Mouse (Mus musculus) cerebellum, adult 2 months (tissue): ENCODE results near the gene Ccdc32. TPM values are rescaled to one million over a fixed set of nuclear protein-coding genes. Genes with fewer than 3 reads are reported as not detected.
"Not testable (repeated sequence)": the region's sequence is repeated elsewhere in the genome, so short reads cannot be mapped to it uniquely, and the experiment has no call there.

Experiments used
- DNase-seq, 2 experiments: peaks; one replicate each; pipeline ENCODE4 v3.0.0; 2021
- H3K27ac ChIP-seq: fragments of 200-500 bp; 2 replicates; pipeline ENCODE4 v1.5.1; 2012; ENCODE audit warnings: low read length, control low read depth, inconsistent platforms; ENCODE audit not compliant: insufficient read depth
- H3K27me3 ChIP-seq: fragments of 200-500 bp; 2 replicates; pipeline ENCODE4 v1.6.1; 2012; ENCODE audit warnings: inconsistent platforms, mild to moderate bottlenecking, low read length, moderate library complexity; ENCODE audit not compliant: control insufficient read depth, insufficient read depth
- H3K4me1 ChIP-seq: fragments of 200-500 bp; 2 replicates; pipeline ENCODE4 v1.6.1; 2011; ENCODE audit warnings: low read length; ENCODE audit not compliant: control insufficient read depth, insufficient read depth
- H3K4me3 ChIP-seq: fragments of 200-500 bp; replicated peaks from 2 replicates; pipeline ENCODE3; 2011; ENCODE audit warnings: mild to moderate bottlenecking, low read depth, low read length, control low read depth; ENCODE audit not compliant: insufficient read depth
- CTCF ChIP-seq: fragments of 200-500 bp; IDR thresholded peaks from 2 replicates; pipeline ENCODE4 v1.5.1; 2011; ENCODE audit warnings: low read depth, mild to moderate bottlenecking, control low read depth, low read length, moderate library complexity, borderline replicate concordance; ENCODE audit not compliant: insufficient read depth
- POLR2A ChIP-seq: fragments of 200-500 bp; IDR thresholded peaks from 2 replicates; pipeline ENCODE4 v1.6.1; 2011; ENCODE audit warnings: low read length, control low read depth, borderline replicate concordance; ENCODE audit not compliant: insufficient read depth
- WGBS: fragments of 180-500 bp; shearing (Covaris S2); methylation state at CpG from one replicate; pipeline ENCODE4 v1.1.7; 2018; 5-methylcytosine and 5-hydroxymethylcytosine counted together
- polyA plus RNA-seq: library from polyadenylated mRNA; depleted of rRNA; stranded (reverse); fragments of >200 nt; gene quantifications from 2 replicates; pipeline ENCODE4 v1.2.3, GENCODE M21; 2012

The Ccdc32 gene
- polyA plus RNA-seq, 1 experiment, result 34.3 TPM

DNA sequence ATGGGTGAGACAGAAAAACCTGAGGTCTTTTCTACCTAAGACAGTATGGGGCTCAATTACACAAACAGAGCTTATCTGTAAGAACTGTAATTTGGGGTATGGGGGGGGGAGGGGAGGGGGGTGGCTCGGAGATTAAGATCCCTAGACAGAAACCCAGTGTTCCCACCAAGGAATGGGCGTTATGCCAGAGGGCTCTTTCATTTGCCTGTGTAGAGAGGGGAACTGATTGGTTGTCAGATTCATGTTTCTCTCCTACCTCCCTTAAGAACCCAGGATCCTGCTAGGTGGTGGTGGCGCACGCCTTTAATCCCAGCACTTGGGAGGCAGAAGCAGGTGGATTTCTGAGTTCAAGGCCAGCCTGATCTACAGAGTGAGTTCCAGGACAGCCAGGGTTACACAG is 9.7 kb downstream of the Ccdc32 start:
- WGBS, result 45% methylated on average over 4 of the region's 4 CpGs
- Histone ChIP-seq H3K27me3 (no peaks in the 10 kb centered on the region), H3K27ac (no peak overlapping the region), H3K4me3 (no peak overlapping the region), H3K4me1 (peaks cover 11% of the 10 kb centered on the region)
- DNase-seq, result no peak
- TF ChIP-seq POLR2A, result no peak
- no peak for TF ChIP-seq CTCF

DNA sequence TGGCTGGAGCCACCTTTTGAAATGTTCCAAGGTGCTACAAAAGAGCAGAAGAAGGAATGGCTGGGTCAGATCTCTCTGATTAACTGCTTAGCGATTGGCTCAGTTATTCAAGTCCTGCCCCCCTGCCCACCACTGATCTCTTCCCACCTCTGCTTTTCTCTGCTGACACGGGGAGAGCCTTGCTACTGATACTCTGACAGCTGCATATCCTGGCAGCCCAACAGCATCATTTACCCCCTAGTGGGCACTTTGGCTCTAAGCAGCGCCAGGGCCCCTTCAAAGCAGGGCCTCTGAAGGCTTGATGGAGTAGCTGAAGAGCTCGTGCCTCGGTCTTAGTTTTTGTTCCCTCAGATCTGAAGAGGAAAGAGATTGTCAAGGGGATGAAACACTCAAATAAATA is 10.1 kb downstream of the Ccdc32 start:
- Histone ChIP-seq H3K4me3 (no peak overlapping the region), H3K27me3 (no peaks in the 10 kb centered on the region), H3K4me1 (peaks cover 11% of the 10 kb centered on the region), H3K27ac (no peak overlapping the region)
- no peak for TF ChIP-seq POLR2A
- no peak for DNase-seq
- 22% methylated on average over 5 of the region's 5 CpGs for WGBS

DNA sequence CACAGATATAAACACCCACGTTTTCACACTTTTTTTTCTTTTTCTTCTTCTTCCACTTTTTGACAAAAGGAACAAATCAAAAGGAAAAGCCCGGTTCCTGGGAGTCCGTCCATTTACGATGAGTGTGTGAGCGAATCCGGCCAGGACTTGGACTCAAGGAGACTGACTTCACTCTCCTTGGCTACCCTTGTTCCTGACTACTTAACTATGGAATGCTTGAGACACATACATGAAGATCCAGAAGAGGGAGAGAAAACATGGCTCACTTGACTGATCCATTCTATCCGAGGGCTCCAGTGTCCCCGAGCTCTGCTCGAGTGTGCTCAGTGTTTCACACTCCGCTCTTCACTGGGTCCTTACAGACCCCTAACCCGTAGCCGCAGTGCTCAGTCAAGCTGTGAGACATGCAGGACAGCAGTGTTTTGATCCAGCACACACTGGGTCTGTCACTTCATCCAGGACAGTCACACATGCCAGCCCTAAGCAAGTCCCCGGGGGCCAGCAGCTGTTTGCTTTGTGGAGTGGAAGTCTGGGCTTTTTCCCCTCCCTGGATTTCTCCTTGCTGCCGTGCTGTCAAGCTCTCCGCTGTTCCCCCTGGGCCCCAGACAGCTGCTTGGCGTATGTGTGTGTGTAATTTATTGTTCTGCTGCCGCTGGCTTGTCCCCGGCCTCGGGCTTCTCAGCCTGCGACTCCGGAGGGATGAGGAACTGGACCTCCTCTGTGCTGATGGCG is 10.6 kb downstream of the Ccdc32 start:
- Histone ChIP-seq H3K4me1 (peaks cover 11% of the 10 kb centered on the region), H3K27ac (no peak overlapping the region), H3K27me3 (no peaks in the 10 kb centered on the region), H3K4me3 (no peak overlapping the region)
- 56% methylated on average over 22 of the region's 22 CpGs for WGBS
- no peak for DNase-seq
- TF ChIP-seq POLR2A (no peak), CTCF (no peak)

DNA sequence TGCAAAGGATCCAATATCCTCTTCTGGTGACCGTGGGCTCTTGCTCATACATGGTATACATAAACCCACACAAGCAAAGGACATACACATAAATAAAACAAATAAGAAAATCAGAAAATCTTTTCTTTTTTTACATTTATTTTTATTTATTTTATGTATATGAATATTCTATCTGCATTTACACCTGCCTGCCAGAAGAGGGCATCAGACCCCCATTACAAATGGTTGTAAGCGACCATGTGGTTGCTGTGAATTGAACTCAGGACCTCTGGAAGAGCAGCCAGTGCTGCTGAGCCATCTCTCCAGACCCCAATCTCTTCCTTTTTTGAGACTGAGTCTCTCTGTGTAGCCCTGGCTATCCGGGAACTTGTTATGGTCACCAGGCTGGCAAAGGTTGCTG is 11.5 kb downstream of the Ccdc32 start:
- DNase-seq, result no peak
- no peak for TF ChIP-seq CTCF
- no peak for TF ChIP-seq POLR2A
- Histone ChIP-seq H3K4me3 (no peak overlapping the region), H3K4me1 (peaks cover 11% of the 10 kb centered on the region), H3K27ac (no peak overlapping the region), H3K27me3 (no peaks in the 10 kb centered on the region)
- 96% methylated on average over 3 of the region's 3 CpGs for WGBS

DNA sequence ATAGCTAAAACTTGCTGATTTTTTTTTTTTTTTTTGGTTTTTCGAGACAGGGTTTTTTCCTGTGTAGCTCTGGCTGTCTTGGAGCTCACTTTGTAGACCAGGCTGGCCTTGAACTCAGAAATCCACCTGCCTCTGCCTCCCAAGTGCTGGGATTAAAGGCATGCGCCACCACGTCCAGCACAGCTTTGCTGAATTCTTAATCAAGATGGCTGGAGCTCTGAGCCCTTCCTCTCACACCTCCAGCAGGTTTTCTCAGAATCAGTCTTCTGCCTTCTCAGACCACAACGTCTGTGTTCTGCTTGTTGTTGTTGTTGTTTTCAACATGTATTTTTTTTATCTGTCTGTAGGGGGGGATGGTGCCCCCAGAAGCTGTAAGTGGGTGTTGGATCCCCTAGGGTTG is 12.9 kb downstream of the Ccdc32 start:
- not testable (repeated sequence) for H3K4me3 ChIP-seq, H3K27ac ChIP-seq, H3K27me3 ChIP-seq, DNase-seq
- peaks cover 11% of the 10 kb centered on the region for H3K4me1 ChIP-seq
- 88% methylated on average over 4 of the region's 4 CpGs for WGBS

DNA sequence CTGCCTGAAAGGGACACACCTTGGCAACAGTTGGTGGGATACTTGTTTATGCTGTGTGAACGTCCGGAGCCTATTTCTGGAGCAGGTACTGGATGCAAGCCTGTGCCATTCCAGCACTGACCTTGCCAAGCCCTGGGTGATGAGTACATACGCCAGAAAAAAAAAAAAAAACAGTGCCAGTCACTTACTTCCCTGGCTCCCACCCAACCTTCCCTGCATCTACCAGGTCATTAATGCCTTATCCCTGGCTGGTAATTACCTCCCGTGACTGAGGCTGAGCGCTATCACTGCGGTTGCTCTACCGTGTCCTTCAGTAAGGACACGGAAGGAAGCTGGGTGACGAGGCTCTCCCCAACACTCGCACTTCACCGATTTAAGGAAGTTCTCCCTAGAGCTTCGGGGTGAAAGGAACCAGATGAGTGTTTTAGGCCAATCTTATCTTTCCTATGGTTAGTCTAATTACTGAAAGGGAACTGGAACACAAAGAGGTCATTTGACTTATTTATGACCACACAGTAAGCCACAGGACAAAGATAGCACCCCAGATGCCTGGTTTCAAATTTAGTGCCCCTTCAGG is 13.5 kb downstream of the Ccdc32 start:
- DNase-seq, result peak; percentile 68 to 85
- H3K27me3 ChIP-seq, result no peaks in the 10 kb centered on the region
- H3K27ac ChIP-seq, result no peak overlapping the region
- peaks cover 11% of the 10 kb centered on the region for H3K4me1 ChIP-seq
- H3K4me3 ChIP-seq, result peak overlapping the region; percentile 54
- TF ChIP-seq CTCF, result no peak
- TF ChIP-seq POLR2A, result no peak
- WGBS, result 15% methylated on average over 12 of the region's 12 CpGs

DNA sequence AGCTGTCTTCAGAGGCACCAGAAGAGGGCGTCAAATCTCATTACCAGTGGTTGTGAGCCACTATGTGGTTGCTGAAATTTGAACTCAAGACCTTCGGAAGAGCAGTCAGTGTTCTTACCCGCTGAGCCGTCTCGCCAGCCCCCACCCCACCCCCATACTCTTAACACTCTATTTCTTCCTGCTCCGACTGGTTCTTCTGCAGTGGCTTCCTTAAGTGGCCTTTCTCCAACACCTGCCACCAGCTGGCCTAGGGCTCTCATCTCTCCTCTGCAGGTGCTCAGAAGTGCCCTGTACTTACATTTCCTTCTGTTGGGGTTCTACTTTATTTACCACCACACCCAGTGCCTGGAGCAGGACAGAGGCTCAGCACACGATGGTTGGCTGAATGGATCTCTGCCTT is 14.2 kb downstream of the Ccdc32 start:
- H3K4me1 ChIP-seq, result peaks cover 11% of the 10 kb centered on the region
- no peaks in the 10 kb centered on the region for H3K27me3 ChIP-seq
- 73% methylated on average over 7 of the region's 7 CpGs for WGBS
- no peak overlapping the region for H3K4me3 ChIP-seq
- TF ChIP-seq CTCF, result no peak
- TF ChIP-seq POLR2A, result no peak
- no peak for DNase-seq
- H3K27ac ChIP-seq, result no peak overlapping the region; the same call in 1 of the 2 replicates

DNA sequence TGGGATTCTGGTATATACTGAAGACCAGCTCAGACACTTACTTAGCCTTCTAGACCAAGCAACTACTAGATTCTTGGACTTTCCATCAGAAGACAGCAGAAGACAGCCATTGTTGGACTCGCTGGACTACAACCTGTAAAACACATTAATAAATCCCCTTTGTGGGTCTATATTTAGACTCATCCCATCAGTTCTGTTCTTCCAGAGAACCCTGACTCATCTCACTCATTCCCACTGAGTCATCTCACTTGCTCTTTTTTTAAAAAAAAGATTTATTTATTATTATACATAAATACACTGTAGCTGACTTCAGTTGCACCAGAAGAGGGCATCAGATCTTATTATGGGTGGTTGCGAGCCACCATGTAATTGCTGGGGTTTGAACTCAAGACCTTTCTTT is 19.8 kb downstream of the Ccdc32 start:
- H3K4me1 ChIP-seq, result peaks cover 13% of the 10 kb centered on the region
- TF ChIP-seq CTCF (no peak), POLR2A (no peak)
- no peak overlapping the region for H3K4me3 ChIP-seq
- H3K27ac ChIP-seq, result no peak overlapping the region
- DNase-seq, result no peak
- H3K27me3 ChIP-seq, result no peaks in the 10 kb centered on the region
- 95% methylated on average over 2 of the region's 2 CpGs for WGBS
